Mouse (Mus musculus): ENCODE measurements around the gene Oxa1l.

Gene Oxa1l

DNA sequence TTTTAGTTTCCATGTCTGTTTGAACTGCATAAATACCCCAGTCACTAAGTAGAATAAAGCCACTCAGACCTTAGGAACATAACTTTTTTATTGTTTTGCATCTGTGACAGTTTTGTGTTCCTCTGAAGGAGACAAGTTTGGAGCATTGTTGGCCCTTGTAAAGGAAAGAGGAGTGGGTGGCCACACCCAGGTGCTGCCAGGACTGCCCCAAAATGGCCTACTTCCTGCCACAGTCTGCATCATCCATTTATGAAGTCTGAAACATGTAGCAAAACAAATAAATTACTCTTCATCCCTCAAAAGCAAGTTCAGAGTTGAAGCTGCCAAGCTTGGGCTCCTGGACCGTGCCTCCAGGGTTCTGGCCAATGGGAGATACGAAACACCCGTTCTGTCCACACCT, 8.7 kb downstream of the Oxa1l start:
- ATAC-seq (ENCODE audit: insufficient number of reproducible peaks, low FRiP score, low TSS enrichment): no peak

GRCm38 (mm10) chr14:54370595-54370994, 10.0 kb downstream of the Oxa1l start:
- ATAC-seq (ENCODE audit: insufficient number of reproducible peaks, low FRiP score, low TSS enrichment): no peak

DNA sequence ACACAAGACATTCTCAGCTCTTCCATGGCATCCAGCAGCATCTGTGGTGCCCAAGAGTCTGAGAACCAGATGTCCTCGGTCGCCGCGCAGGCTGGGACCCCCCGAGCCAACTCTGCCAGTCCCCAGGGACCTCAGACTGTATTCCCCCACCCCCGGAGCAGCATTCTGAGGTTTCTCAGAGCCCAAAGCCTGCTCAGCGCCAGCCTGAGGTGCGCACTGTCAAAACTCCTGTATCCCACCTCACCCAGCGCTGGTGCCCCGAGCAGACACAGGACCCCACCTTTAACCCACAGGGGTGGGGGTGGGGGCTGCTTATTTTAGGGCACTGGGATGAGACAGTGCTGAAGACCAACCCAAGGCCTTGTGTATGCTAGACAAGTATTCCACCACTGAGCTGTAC, 10.8 kb downstream of the Oxa1l start:
- ATAC-seq (ENCODE audit: insufficient number of reproducible peaks, low FRiP score, low TSS enrichment): no peak

- no peak for ATAC-seq (ENCODE audit: insufficient number of reproducible peaks, low FRiP score, low TSS enrichment)
Measured at GRCm38 (mm10) chr14:54372923-54373322, 12.3 kb downstream of the Oxa1l start.

DNA sequence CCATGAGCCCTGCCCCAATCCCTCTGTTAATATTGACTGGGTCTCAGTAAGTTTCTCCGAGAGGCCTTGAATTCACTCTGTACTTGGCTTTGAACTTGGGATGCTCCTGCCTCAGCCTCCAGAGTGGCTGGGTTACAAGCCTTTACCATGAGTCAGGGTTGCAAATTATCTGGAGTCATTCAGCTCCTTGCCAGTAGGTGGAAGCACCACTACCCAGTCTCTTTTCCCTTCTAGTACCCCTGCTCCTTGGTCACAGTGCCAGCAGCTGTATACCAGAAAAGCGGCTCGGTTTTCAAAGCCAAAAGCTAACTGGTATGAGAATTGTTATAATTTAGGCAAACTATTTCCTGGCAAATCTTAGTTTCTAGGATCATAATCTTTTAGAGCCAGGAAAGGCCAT, 15.3 kb downstream of the Oxa1l start:
- ATAC-seq (ENCODE audit: insufficient number of reproducible peaks, low FRiP score, low TSS enrichment): no peak

DNA sequence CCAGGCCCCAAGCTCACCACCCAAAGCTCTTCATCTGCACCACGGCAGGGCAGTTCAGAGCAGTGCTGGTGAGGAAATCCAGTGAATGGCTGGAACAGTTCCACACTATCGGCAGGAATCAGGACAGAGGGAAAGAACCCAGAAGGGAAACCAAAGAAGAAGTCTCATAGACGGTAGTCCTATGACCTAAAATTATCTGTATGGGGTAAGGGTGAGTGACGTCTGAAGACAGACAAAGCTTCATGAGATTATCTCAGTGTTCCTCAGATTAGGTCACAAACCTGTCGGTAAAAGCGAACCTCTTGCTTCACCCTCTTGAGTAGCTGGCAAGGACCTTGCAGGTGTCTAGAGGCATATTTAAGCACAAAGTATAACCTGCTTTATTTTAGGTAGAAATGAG, 16.5 kb downstream of the Oxa1l start:
- no peak for ATAC-seq (ENCODE audit: insufficient number of reproducible peaks, low FRiP score, low TSS enrichment)

DNA sequence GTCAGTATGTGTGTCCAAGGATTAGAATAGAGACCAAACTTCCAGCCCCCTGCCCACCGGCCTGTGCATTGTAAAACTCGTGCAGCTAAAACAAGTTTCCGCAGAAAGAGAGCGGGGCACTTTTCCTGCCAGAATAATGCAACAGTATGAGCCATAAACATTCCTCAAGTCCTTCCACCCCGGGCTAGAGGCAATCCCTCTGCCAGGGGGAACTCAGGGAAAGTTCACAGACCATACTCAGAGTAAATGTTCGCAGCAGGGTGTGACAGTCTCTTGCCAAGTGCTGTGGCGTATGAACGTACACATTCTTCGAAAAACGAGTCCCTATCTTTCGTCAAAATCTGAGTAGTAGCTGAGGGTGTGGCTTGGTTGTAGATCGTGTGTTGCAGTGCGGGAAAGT, 18.9 kb downstream of the Oxa1l start:
- no peak for ATAC-seq (ENCODE audit: insufficient number of reproducible peaks, low FRiP score, low TSS enrichment)

DNA sequence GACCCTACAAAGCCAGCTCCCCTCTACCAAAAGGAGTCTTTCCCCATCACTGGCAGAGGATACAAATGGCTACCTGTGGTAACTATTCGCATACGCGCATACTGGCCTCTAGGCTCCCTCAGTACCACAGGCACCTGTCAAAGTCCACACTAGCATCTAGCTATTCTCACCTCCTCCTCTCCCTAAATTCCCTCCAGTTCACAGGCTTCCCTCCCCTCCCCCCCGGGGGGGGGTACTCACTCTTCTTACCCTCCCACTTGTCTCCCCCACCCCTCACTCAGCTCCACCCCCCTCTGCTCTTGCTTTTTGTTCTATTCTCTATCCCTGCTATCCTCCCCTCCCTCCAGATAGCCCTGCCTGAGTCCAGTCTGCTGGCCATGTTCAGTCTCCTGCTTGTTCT, 20.0 kb downstream of the Oxa1l start:
- no peak for ATAC-seq (ENCODE audit: insufficient number of reproducible peaks, low FRiP score, low TSS enrichment)

- ATAC-seq (ENCODE audit: insufficient number of reproducible peaks, low FRiP score, low TSS enrichment): no peak
Measured at GRCm38 (mm10) chr14:54381816-54382215, 21.2 kb downstream of the Oxa1l start.

DNA sequence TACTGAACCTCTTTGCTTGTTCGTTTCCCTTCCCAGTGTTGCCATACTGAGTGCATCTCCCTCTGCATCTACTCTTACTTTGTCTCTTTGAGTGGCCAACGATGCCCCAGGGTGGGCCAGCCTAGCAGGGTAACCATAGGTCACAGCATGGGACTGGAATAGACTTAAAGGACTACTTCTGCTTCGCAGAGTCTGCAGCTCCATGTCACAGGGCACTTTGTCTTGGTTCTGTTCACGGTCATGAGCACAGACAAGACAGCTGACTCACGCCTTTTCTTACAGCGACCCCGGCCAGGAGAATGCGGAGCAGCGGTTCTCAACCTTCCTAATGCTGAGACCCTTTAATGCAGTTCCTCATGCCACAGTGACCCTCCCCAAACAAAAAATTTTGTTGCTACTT, 22.0 kb downstream of the Oxa1l start:
- no peak for ATAC-seq (ENCODE audit: insufficient number of reproducible peaks, low FRiP score, low TSS enrichment)

DNA sequence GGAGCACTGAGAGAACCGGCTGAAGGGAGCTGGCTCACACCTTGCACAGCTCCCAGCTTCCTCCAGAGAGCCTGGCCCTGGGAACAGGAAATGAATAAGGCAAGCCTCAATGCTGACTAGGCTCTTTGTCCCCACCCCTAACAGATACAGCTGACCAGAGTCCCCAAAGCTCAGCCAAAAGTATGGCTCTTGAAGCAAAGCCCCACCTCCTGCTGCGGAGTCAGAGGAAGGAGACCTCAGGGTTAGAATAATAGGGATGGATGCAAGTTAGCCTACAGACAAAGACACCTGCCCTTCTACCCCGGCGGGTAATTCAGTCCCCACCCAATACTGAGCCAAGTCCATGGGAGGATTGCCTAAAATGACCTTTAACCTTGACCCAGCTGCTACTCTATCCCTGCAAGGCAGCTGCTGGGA, 22.7 kb downstream of the Oxa1l start:
- no peak for ATAC-seq (ENCODE audit: insufficient number of reproducible peaks, low FRiP score, low TSS enrichment)

DNA sequence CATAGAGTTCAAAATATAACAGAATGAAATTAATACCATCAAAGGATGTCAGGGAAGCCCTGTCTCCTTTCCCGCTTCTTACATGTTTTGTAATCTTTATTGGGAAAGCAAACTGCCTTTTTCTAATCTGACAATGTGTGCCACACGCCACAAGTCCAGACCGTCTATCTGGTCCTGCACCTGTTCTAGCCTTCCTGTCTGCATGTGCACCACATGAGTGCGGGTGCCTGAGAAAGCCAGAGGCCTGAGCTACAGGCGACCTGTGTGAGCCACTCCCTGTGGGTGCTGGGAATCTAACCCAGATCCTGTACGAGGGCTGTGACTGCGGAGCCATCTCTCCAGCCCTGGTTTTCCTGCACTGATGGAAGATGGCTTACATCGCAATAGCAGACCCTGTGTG, 23.8 kb downstream of the Oxa1l start:
- ATAC-seq (ENCODE audit: insufficient number of reproducible peaks, low FRiP score, low TSS enrichment): no peak

GRCm38 (mm10) chr14:54385968-54386618, 25.5 kb downstream of the Oxa1l start:
- no peak for ATAC-seq (ENCODE audit: insufficient number of reproducible peaks, low FRiP score, low TSS enrichment)

GRCm38 (mm10) chr14:54387546-54387945, 26.9 kb downstream of the Oxa1l start:
- no peak for ATAC-seq (ENCODE audit: insufficient number of reproducible peaks, low FRiP score, low TSS enrichment)

DNA sequence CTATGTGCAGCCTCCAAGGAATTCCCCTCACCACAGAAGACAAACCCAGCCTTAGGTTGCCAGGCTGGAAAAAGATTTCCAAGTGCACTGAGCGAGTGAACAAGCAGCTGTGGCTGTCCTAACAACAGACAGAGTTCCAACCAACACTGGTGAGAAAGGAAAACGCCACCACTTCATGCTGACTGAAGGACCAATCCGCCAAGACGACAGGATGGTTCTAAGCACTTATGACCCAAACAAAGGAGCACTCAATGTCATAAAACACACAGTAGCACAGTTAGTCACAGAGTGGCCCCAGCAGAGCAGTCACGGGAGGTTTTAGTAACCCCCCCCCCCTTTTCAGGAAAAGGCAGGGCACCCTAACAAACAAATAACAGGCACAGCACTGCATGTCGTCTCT, 30.2 kb downstream of the Oxa1l start:
- no peak for ATAC-seq (ENCODE audit: insufficient number of reproducible peaks, low FRiP score, low TSS enrichment)

DNA sequence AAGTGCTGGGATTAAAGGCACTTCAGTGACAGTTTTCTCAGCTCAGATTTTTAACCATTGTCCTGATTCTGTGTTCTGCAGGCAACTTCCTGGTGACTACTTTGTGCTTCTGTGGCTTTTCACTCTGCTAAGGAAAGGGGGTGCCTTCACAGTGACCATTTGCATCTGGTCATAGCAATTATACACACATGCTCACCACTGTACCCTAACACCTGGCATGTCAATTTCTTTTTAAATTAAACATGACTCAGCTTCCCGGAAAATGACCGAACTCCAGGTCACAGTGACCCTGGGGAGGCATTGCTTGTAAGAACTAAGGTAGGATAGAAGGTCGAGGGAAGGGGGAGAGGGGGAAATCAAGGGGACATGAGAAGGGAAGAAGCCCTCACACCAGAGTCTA, 33.2 kb downstream of the Oxa1l start:
- ATAC-seq (ENCODE audit: insufficient number of reproducible peaks, low FRiP score, low TSS enrichment): no peak

- no peak for ATAC-seq (ENCODE audit: insufficient number of reproducible peaks, low FRiP score, low TSS enrichment)
Measured at GRCm38 (mm10) chr14:54394309-54394708, 33.7 kb downstream of the Oxa1l start.

DNA sequence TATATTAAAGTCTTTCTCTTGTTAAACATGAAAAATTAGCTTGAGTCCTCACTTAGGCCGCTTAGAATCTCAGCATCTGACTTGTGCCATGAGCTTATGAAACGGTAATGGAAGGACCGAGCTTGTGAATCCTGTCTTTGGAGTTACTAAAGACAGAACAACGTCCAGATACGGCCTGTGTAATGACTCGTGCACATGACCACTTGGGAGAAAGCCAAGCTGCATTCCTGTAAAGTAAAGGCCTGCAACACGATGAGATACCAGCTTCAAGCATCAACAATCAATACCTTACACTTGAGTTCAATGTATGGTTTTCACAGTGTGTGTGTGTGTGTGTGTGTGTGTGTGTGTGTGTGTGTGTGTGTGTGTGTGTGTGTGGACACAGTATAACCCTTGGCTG, 36.1 kb downstream of the Oxa1l start:
- ATAC-seq (ENCODE audit: insufficient number of reproducible peaks, low FRiP score, low TSS enrichment): no peak

DNA sequence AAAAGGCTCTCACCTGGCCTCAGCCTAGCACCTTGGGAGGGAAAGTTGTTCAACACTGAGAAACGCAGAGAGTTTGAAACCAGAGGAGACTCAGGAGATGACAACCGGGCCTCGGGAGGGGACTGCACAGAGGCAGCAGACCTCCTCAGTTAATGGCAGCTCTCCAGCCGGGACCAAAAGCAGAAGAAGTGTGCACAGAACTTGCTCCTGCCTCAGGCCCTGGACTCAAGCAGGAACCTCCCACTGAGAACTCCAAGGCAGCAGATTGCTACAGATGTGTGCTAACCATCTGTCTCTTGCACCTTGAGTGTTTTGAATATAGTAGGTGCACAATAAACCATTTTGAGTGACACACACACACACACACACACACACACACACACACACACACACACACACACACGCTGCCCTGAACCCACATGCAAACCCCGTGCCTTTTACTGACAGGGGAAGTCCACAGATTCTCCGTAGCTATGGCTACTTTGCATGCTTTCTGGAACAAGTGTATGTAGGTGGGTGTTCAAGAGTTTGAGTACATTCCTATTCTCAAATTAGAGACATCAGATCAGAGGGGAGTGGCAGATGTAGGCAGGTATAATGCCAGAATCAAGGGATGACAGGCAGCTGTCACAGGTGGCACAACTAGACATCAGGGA, 37.4 kb downstream of the Oxa1l start:
- ATAC-seq (ENCODE audit: insufficient number of reproducible peaks, low FRiP score, low TSS enrichment): no peak

- no peak for ATAC-seq (ENCODE audit: insufficient number of reproducible peaks, low FRiP score, low TSS enrichment)
Measured at GRCm38 (mm10) chr14:54398528-54398916, 37.9 kb downstream of the Oxa1l start.

DNA sequence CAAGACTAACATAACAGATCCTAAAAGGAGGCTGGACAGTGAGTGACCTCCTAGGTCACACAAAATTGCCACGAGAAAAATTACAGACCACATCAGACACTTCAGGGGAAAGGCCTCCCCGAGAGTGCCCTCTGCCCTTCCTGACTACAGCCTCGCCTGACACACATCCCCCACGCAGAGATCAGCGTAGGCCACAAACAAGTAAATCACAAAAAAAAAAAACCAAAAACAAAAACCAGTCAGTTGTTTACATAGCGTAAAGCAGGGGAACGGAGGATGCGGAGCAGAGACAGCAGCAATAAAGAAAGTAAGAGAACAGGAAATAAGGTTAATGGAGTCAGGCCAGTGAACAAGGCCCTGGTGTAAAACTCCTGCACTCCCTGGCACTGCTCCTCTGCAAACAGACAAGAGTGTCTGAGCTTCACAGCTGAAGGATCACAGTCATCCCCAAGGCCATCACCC, 38.3 kb downstream of the Oxa1l start:
- ATAC-seq (ENCODE audit: insufficient number of reproducible peaks, low FRiP score, low TSS enrichment): no peak

DNA sequence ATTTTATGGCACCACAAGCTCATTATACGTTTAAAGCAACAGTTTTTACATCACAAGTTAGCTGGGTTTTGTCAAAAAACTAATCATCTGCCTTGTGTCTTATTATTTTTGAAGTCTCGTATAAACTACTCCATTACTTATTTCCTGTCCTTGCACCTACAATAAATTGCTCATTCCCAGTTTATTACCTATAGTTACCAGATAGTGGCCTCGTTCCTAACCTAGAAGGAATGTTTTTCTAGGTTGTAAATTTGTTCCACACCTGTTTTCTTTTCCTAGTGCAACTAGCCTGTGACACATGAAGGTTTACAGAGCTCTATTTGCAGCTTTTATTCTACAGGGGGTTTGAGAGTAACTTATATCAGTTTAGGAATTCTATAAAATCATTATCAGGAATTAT, 41.1 kb downstream of the Oxa1l start:
- ATAC-seq (ENCODE audit: insufficient number of reproducible peaks, low FRiP score, low TSS enrichment): no peak
